Comparison of ENCODE assay signal across 12 mouse cellular contexts in the genomic region with DNA sequence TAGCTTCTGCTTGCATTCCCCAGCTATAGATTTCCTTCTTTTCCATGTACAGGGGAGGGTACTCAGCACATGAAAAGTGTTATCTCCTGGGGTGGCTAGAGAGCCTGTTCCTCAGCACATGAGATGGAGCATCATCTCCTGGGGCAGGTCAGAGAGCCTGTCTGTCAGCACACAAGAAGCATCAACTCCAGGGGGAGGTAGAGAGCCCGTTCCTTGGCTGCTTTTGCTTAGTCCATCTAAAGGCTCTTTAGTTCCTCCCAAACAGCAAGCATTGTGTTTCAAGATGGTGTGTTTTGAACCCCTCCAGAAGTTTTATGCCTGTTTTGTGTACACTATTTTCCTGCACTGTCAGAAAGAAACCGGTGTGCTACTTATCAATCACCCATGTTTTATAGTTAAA. TPM values are rescaled to one million over a fixed set of nuclear protein-coding genes. Genes with fewer than 3 reads are reported as not detected.
DNase-seq lines count a peak whose midpoint lies in the region; ATAC-seq and TF ChIP-seq lines count a peak whose summit lies in the region.
"Had no signal": no experiment of that assay in that cellular context is flagged by ENCODE, and none has a peak within 500 bp of the region (broad histone marks: within the 10 kb centered on the region; RNA-seq: fewer than 3 reads in every experiment).

No protein-coding gene starts in this region.

- dilution Hi-C loops in CH12.LX (cut with MboI; ENCODE audit: extremely low pct_ligation_motif_present, extremely low pct_unique_long_range_greater_than_20kb, low sequenced_read_pairs): no loop called here

- H3K4me1 ChIP-seq in CH12.LX (ENCODE audit: control insufficient read depth in 1 of 2, insufficient read depth in 2 of 2): no peaks in the 10 kb centered on the region
- no peaks in the 10 kb centered on the region for H3K4me1 ChIP-seq in embryonic facial prominence, embryonic 11.5 days (ENCODE audit: control insufficient read depth, insufficient read depth, low read length)
- H3K4me1 ChIP-seq: neural tube, embryonic 15.5 days had no signal

- no peak for ATAC-seq in embryonic facial prominence, embryonic 11.5 days (replicated peaks; ENCODE audit: insufficient number of reproducible peaks, low FRiP score, low TSS enrichment, low read depth)
- no peak for ATAC-seq in erythroblast, adult 5-6 weeks (replicated peaks; ENCODE audit: low FRiP score, poor library complexity, severe bottlenecking)

- no peaks in the 10 kb centered on the region for H3K79me2 ChIP-seq in CH12.LX (replicated peaks; ENCODE audit: control insufficient read depth, extremely low read depth, insufficient read depth, poor library complexity, severe bottlenecking)

- in situ Hi-C loops in CH12.LX (cut with MboI; ENCODE audit: low pct_ligation_motif_present, low pct_unique_long_range_greater_than_20kb, low sequenced_read_pairs): no loop called here

- no peaks in the 10 kb centered on the region for H3K27me3 ChIP-seq in CH12.LX (replicated peaks)
- H3K27me3 ChIP-seq in embryonic facial prominence, embryonic 11.5 days (ENCODE audit: control insufficient read depth, insufficient read depth, low read length): no peaks in the 10 kb centered on the region
- H3K27me3 ChIP-seq: neural tube, embryonic 15.5 days had no signal

- peak; percentile 58 for TF ChIP-seq CTCF in layer of hippocampus, adult 2 months (conservative IDR thresholded peaks at IDR 0.05)
- peak; percentile 16 to 57; a peak in 2 of 4 replicates for TF ChIP-seq CTCF in CH12.LX (conservative IDR thresholded peaks at IDR 0.05 in 1 of 2, IDR thresholded peaks at IDR 0.05 in 1 of 2; ENCODE audit: low read depth in 2 of 2, low read length in 2 of 2)

- no peak; the same call in none of the 2 replicates for TF ChIP-seq RAD21 in CH12.LX (IDR thresholded peaks at IDR 0.05; ENCODE audit: low read depth, low read length)

- no peak overlapping the region for H3K9ac ChIP-seq in CH12.LX (ENCODE audit: insufficient read depth, low read depth)
- H3K9ac ChIP-seq in embryonic facial prominence, embryonic 11.5 days (replicated peaks; ENCODE audit: low read length): no peak overlapping the region
- H3K9ac ChIP-seq: neural tube, embryonic 15.5 days had no signal

- H3K36me3 ChIP-seq in CH12.LX (replicated peaks in 1 of 2; ENCODE audit: control insufficient read depth in 1 of 2, insufficient read depth in 1 of 2, low read length in 1 of 2): no peaks in the 10 kb centered on the region
- H3K36me3 ChIP-seq in embryonic facial prominence, embryonic 11.5 days (replicated peaks; ENCODE audit: control insufficient read depth, insufficient read depth, low read depth, low read length): no peaks in the 10 kb centered on the region
- H3K36me3 ChIP-seq: neural tube, embryonic 15.5 days had no signal

- H3K27ac ChIP-seq in layer of hippocampus, adult 2 months: no peak overlapping the region
- H3K27ac ChIP-seq in CH12.LX (ENCODE audit: insufficient read depth, low read depth): no peak overlapping the region
- H3K27ac ChIP-seq in embryonic facial prominence, embryonic 11.5 days (replicated peaks; ENCODE audit: low read depth, low read length): no peak overlapping the region
- H3K27ac ChIP-seq: neural tube, embryonic 15.5 days had no signal

- no peak for TF ChIP-seq POLR2A in CH12.LX (IDR thresholded peaks at IDR 0.05; ENCODE audit: low read depth, low read length)

- no peak overlapping the region for H3K4me3 ChIP-seq in layer of hippocampus, adult 2 months
- no peak overlapping the region for H3K4me3 ChIP-seq in CH12.LX (replicated peaks in 1 of 3; ENCODE audit: low read depth in 2 of 3, low read length in 2 of 3, poor library complexity in 1 of 3)
- H3K4me3 ChIP-seq in embryonic facial prominence, embryonic 11.5 days (ENCODE audit: low read depth, low read length): no peak overlapping the region
- H3K4me3 ChIP-seq: neural tube, embryonic 15.5 days had no signal

- DNase-seq in cerebellum, postnatal 10 days: peak; percentile 21 to 29
- no peak for DNase-seq in cerebellum, adult 9-11 months
- no peak for DNase-seq in layer of hippocampus, adult 2 months (ENCODE audit: low spot score in 2 of 2)
- no peak for DNase-seq in layer of hippocampus, postnatal 14 days (ENCODE audit: low spot score in 2 of 2)
- peak; percentile 57 for DNase-seq in CH12.LX (ENCODE audit: extremely low read depth)
- peak; percentile 22 for DNase-seq in embryonic facial prominence, embryonic 11.5 days (ENCODE audit: low spot score)
- no peak for DNase-seq in left cerebral cortex, postnatal 10 days (ENCODE audit: extremely low spot score in 1 of 2, low spot score in 2 of 2)
- DNase-seq: gastrocnemius, postnatal 36 days; heart, postnatal 4 days had no signal

- intact Hi-C loops in left cerebral cortex, postnatal 10 days (cut with DNase I): no loop called here

- 39% methylated on average over 2 of the region's 2 CpGs for WGBS in embryonic facial prominence, embryonic 11.5 days

- no peaks in the 10 kb centered on the region for H3K9me3 ChIP-seq in CH12.LX (replicated peaks; ENCODE audit: low read length)
- H3K9me3 ChIP-seq in embryonic facial prominence, embryonic 11.5 days (replicated peaks; ENCODE audit: control insufficient read depth, low read length): no peaks in the 10 kb centered on the region
- H3K9me3 ChIP-seq: neural tube, embryonic 15.5 days had no signal

- no peak for TF ChIP-seq EP300 in CH12.LX (IDR thresholded peaks at IDR 0.05; ENCODE audit: low read length)

- H3K4me2 ChIP-seq in CH12.LX (ENCODE audit: insufficient read depth, low read depth, poor library complexity, severe bottlenecking): no peak overlapping the region
- no peak overlapping the region for H3K4me2 ChIP-seq in embryonic facial prominence, embryonic 11.5 days (ENCODE audit: low read depth, low read length)
- H3K4me2 ChIP-seq: neural tube, embryonic 15.5 days had no signal

TF ChIP-seq in CH12.LX, 34 proteins besides CTCF, POLR2A, EP300 and RAD21:
- TF ChIP-seq RCOR1 (conservative IDR thresholded peaks at IDR 0.05; ENCODE audit: low read depth, low read length): no peak
- TF ChIP-seq KAT2A (IDR thresholded peaks at IDR 0.05; ENCODE audit: insufficient replicate concordance, low read length): no peak
- peak; percentile 47 for TF ChIP-seq SMC3 (IDR thresholded peaks at IDR 0.05; ENCODE audit: low read depth, low read length)
- no peak for TF ChIP-seq BHLHE40 (IDR thresholded peaks at IDR 0.05; ENCODE audit: low read depth, low read length)
- TF ChIP-seq E2F4 (IDR thresholded peaks at IDR 0.05; ENCODE audit: insufficient replicate concordance, low read depth, low read length): no peak

RNA-seq across cellular contexts. Expression of gene Hyal5, which starts 2.5 kb away (rescaled TPM):
- not detected for total RNA-seq in layer of hippocampus, adult 2 months (2021)
- total RNA-seq in layer of hippocampus, postnatal 14 days (2021): not detected
- total RNA-seq in CH12.LX (2012; rRNA removed) (not detected in 2 replicates), CH12.LX (2014; rRNA removed) (not detected in 2 replicates)
- polyA plus RNA-seq in CH12.LX (2012; ENCODE audit: insufficient read length, low read depth): not detected in 2 replicates
- not detected in 2 replicates for polyA plus RNA-seq in embryonic facial prominence, embryonic 11.5 days (2014; fragmentation: Nextera tagmentation; extraction: Ambion mirVana)
- not detected in 2 replicates for total RNA-seq in erythroblast, adult 5-6 weeks (2015; ENCODE audit: low replicate concordance)
- not detected in 2 replicates for total RNA-seq in erythroblast, adult 5-6 weeks (2017; ENCODE audit: low replicate concordance)
- total RNA-seq in left cerebral cortex, postnatal 10 days (2021): not detected
- total RNA-seq: gastrocnemius, postnatal 36 days; heart, postnatal 4 days; megakaryocyte progenitor cell, adult 5-6 weeks had no signal
- polyA plus RNA-seq: neural tube, embryonic 15.5 days had no signal

Comparison
In these comparisons a context has a peak if more than half of its experiments do, and no peak if none do; other contexts are left out.
1. DNase-seq: peak in cerebellum, postnatal 10 days (2 of 2), CH12.LX (single experiment) and embryonic facial prominence, embryonic 11.5 days (single experiment); none in cerebellum, adult 9-11 months (single experiment), layer of hippocampus, adult 2 months (0 of 2), layer of hippocampus, postnatal 14 days (0 of 2) and left cerebral cortex, postnatal 10 days (0 of 2).